Mouse (Mus musculus) lung, postnatal 4 days (tissue): ENCODE measurements at regions not wholly inside any gene's neighbourhood (a gene's known extent, or its start where the extent isn't known, plus 50 kb on each side); places are given as distances from the start of the nearest gene placed in this dataset.

ENCODE experiments used
- DNase-seq, 2 experiments: peaks; one replicate each; pipeline ENCODE4 v3.0.0; 2021

GRCm38 (mm10) chr2:21267149-21267761 is 61.7 kb downstream of the Thnsl1 start:
- no peak for DNase-seq

- DNase-seq, result peak; percentile 9 to 36
These were observed 64.7 kb downstream of the Thnsl1 start for GRCm38 (mm10) chr2:21269989-21270846.

- DNase-seq, result no peak
These were observed 67.9 kb downstream of the Thnsl1 start for GRCm38 (mm10) chr2:21273416-21273815.

GRCm38 (mm10) chr2:21275315-21275714 is 69.8 kb downstream of the Thnsl1 start:
- DNase-seq, result no peak

GRCm38 (mm10) chr2:21280794-21281420 is 75.4 kb downstream of the Thnsl1 start:
- DNase-seq, result peak; percentile 60 to 75

GRCm38 (mm10) chr2:21282505-21283200 is 77.1 kb downstream of the Thnsl1 start:
- no peak for DNase-seq

GRCm38 (mm10) chr2:21284881-21285280 is 79.4 kb downstream of the Thnsl1 start:
- no peak for DNase-seq

- DNase-seq, result no peak
These were observed 79.6 kb upstream of the Gpr158 start for GRCm38 (mm10) chr2:21287786-21288185.

- no peak for DNase-seq
These were observed 74.6 kb upstream of the Gpr158 start for GRCm38 (mm10) chr2:21292669-21293151.

GRCm38 (mm10) chr2:21294002-21294401 is 73.3 kb upstream of the Gpr158 start:
- no peak for DNase-seq

GRCm38 (mm10) chr2:21299681-21300080 is 67.7 kb upstream of the Gpr158 start:
- DNase-seq, result peak; percentile 49 to 70
